Mouse (Mus musculus): Measurements from ENCODE around the gene Kidins220. TPM values are rescaled to one million over a fixed set of nuclear protein-coding genes. Genes with fewer than 3 reads are reported as not detected.

Gene Kidins220
- polyA plus RNA-seq (2017; shearing (Covaris generic)), result 44.6 TPM

DNA sequence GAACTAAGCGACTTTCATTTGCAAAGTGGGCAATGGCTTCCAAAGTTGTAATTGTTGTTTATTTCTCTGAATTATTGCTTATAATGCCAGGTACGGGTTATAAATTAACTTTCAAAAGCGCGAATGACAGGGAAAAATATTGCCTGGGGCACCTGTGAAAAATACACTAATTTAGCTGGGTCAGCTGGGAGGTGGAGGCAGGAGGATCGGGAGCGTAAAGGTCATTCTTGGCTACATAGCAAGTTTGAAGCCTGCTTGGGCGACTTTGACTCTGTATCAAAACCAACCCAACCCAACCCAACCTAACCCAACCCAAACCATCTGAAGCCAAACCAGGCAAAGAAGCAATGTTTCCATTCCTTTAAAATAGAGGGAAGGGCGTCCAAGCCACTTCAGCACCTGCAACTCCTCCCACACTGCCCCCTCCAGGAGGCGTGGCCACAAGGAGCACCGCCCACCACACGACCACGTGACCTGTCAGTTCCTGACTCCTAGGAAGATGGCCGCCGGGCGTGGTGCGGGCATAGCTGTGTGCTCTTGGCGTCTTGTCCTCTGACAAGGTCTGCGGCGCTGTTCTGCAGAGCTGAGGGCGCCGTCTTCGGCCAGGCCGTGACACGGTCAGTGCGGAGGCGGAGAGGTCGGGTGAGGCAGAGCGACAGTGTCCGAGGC, at the start of gene Kidins220:
Gene Kidins220 (plus strand): TSS at position 480 of the 669 bp plus-strand sequence.

DNA sequence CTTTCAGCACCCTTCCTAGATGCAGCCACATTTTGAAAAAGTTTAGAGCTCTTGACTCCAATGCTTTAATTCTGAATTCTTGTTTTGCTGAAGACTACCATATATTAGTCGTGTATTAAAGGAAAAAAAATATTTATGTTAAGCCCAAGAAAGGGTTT, 122.2 kb downstream of the Kidins220 start, which contains the start of gene Id2:
Gene Id2 (minus strand): TSS at position 89 of the 158 bp plus-strand sequence.

Other genes with a start within 250 kb of the Kidins220 start
- 0.21 TPM for gene Mboat2, start 144.0 kb upstream of the Kidins220 start, polyA plus RNA-seq (2017; shearing (Covaris generic))
- gene Id2, start 122.2 kb downstream of the Kidins220 start, polyA plus RNA-seq (2017; shearing (Covaris generic)), result 303 TPM

Measured in effector memory CD4-positive, alpha-beta T cell, adult 5 months (primary cell).